Mouse (Mus musculus) liver, postnatal 0 days (tissue): ENCODE results near the gene Ppa2.

Experiments
- CTCF ChIP-seq: sonication (generic); IDR thresholded peaks from 2 replicates; pipeline ENCODE4 v1.5.1; 2016; ENCODE audit warnings: antibody characterized with exemption, low read depth
- EP300 ChIP-seq: IDR thresholded peaks from 2 replicates; pipeline ENCODE4 v1.6.1; 2016; ENCODE audit warnings: antibody characterized with exemption, low read depth, mild to moderate bottlenecking

- TF ChIP-seq CTCF, result peak; percentile 92
- no peak for TF ChIP-seq EP300
Observed at GRCm38 (mm10) chr3:133314475-133314874, 4.6 kb downstream of the Ppa2 start.
